Mouse (Mus musculus): Measurements from ENCODE around the gene Ttc22. TPM values are rescaled to one million over a fixed set of nuclear protein-coding genes. Genes with fewer than 3 reads are reported as not detected.
A peak's percentile ranks its signal among the peaks of the same experiment; 100 is the strongest.

Gene Ttc22
- polyA plus RNA-seq, 1 experiment = not detected

GRCm38 (mm10) chr4:106678442-106679118 is 56.3 kb downstream of the Ttc22 start, which contains the start of gene Ttc4:
TSS of gene Ttc4 (minus strand) at chr4:106678944.
- no peak for TF ChIP-seq POLR2A (IDR thresholded peaks at IDR 0.05; ENCODE audit: borderline replicate concordance, low read depth, low read length)
- TF ChIP-seq CTCF (IDR thresholded peaks at IDR 0.05; ENCODE audit: low read depth, low read length) = peak; percentile 27; the same call in 1 of the 2 replicates
- Histone ChIP-seq H3K27ac (ENCODE audit: insufficient read depth, low read depth, low read length) (no peak within 1 kb of the TSS), H3K4me3 (ENCODE audit: insufficient read depth, low read length) (peak within 1 kb of the TSS; percentile 92), H3K4me1 (ENCODE audit: control insufficient read depth, insufficient read depth, low read length) (peaks cover 3% of the 10 kb centered on the region)

DNA sequence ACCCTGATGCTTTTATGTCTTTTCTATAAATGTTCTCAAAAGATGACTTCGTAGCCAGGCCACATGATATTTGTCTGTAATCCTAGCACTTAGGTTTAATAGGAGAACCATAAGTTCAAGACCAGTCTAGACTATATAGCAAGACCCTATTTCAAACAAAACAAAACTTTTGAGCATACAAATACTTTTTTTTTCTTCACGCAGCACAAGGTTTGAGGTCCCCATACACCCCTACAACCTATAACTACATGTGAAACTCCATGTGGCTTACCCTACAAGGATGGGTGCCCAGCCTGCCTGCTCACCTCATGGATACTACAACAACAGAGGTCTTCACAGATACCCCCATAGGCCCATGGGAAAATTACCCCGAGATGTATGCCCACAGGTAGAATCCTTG is 56.9 kb downstream of the Ttc22 start:
- TF ChIP-seq CTCF (IDR thresholded peaks at IDR 0.05; ENCODE audit: low read depth, low read length) (no peak), POLR2A (IDR thresholded peaks at IDR 0.05; ENCODE audit: borderline replicate concordance, low read depth, low read length) (no peak)
- Histone ChIP-seq H3K27ac (ENCODE audit: insufficient read depth, low read depth, low read length) (no peak overlapping the region), H3K4me1 (ENCODE audit: control insufficient read depth, insufficient read depth, low read length) (peaks cover 3% of the 10 kb centered on the region), H3K4me3 (ENCODE audit: insufficient read depth, low read length) (no peak overlapping the region)

DNA sequence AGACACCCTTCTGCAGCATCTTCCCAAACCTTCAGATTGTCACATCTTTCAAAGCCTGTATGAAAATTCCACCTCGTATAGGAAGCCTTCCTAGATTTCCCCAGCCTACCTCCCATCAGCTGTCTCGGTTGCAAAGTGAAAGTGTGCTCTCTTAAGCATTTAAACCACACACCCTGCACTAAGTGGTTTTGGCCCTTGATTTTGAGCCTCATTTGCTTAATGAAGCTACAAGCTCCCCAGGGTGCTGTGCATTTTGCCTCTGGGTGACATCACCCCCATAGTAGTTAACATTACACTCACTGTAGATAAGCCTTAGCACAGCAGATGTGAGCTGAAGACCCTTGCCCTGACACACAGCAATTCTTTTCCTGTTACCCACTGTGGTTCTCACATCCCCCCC is 58.7 kb downstream of the Ttc22 start:
- peaks cover 3% of the 10 kb centered on the region for H3K4me1 ChIP-seq (ENCODE audit: control insufficient read depth, insufficient read depth, low read length)
- no peak overlapping the region for H3K4me3 ChIP-seq (ENCODE audit: insufficient read depth, low read length)
- TF ChIP-seq POLR2A (IDR thresholded peaks at IDR 0.05; ENCODE audit: borderline replicate concordance, low read depth, low read length) (no peak), CTCF (IDR thresholded peaks at IDR 0.05; ENCODE audit: low read depth, low read length) (no peak)
- no peak overlapping the region for H3K27ac ChIP-seq (ENCODE audit: insufficient read depth, low read depth, low read length)

GRCm38 (mm10) chr4:106688636-106689296 is 66.5 kb downstream of the Ttc22 start:
- Histone ChIP-seq H3K27ac (ENCODE audit: insufficient read depth, low read depth, low read length) (no peak overlapping the region), H3K4me3 (ENCODE audit: insufficient read depth, low read length) (no peak overlapping the region), H3K4me1 (ENCODE audit: control insufficient read depth, insufficient read depth, low read length) (no peaks in the 10 kb centered on the region)
- TF ChIP-seq CTCF (IDR thresholded peaks at IDR 0.05; ENCODE audit: low read depth, low read length) = no peak
- no peak for TF ChIP-seq POLR2A (IDR thresholded peaks at IDR 0.05; ENCODE audit: borderline replicate concordance, low read depth, low read length)

Other genes starting within 250 kb of the Ttc22 start
- gene Pcsk9, start 158.1 kb upstream of the Ttc22 start, polyA plus RNA-seq (2012; ENCODE audit: insufficient read depth, insufficient read length, missing spikeins) = not detected in 2 replicates
- not detected in 2 replicates for gene Bsnd, start 130.1 kb upstream of the Ttc22 start, polyA plus RNA-seq (2012; ENCODE audit: insufficient read depth, insufficient read length, missing spikeins)
- gene Dhcr24, start 61.4 kb upstream of the Ttc22 start, polyA plus RNA-seq (2012; ENCODE audit: insufficient read depth, insufficient read length, missing spikeins) = 16.5 and 17.1 TPM in 2 replicates
- gene Lexm, start 5.2 kb upstream of the Ttc22 start, polyA plus RNA-seq (2012; ENCODE audit: insufficient read depth, insufficient read length, missing spikeins) = not detected in 2 replicates
- 2.8 and 4.6 TPM in 2 replicates for gene Pars2, start 28.6 kb downstream of the Ttc22 start, polyA plus RNA-seq (2012; ENCODE audit: insufficient read depth, insufficient read length, missing spikeins)
- gene Ttc4, start 56.5 kb downstream of the Ttc22 start, polyA plus RNA-seq (2012; ENCODE audit: insufficient read depth, insufficient read length, missing spikeins) = 27.5 and 29.7 TPM in 2 replicates
- not detected in 2 replicates for gene Mroh7, start 108.5 kb downstream of the Ttc22 start, polyA plus RNA-seq (2012; ENCODE audit: insufficient read depth, insufficient read length, missing spikeins)
- gene Fam151a, start 111.5 kb downstream of the Ttc22 start, polyA plus RNA-seq (2012; ENCODE audit: insufficient read depth, insufficient read length, missing spikeins) = not detected in 2 replicates
- gene Acot11, start 182.6 kb downstream of the Ttc22 start, polyA plus RNA-seq (2012; ENCODE audit: insufficient read depth, insufficient read length, missing spikeins) = 5.6 and 6.6 TPM in 2 replicates

Data from bone marrow macrophage, adult 2 months (primary cell).